Mouse (Mus musculus) left cerebral cortex, postnatal 25 days (tissue): ENCODE measurements around the gene Epha3. TPM values are rescaled to one million over a fixed set of nuclear protein-coding genes. Genes with fewer than 3 reads are reported as not detected.
A peak's percentile ranks its signal among the peaks of the same experiment; 100 is the strongest.

ENCODE experiments used
- DNase-seq, 2 experiments: peaks; one replicate each; pipeline ENCODE4 v3.0.0; 2022; ENCODE audit warnings: low spot score in 2 of 2, mixed read lengths in 1 of 2
- intact Hi-C: fragments of 180-260 bp; cut with DNase I; formaldehyde crosslinking; loops from one replicate; pipeline ENCODE4 v1.15.1; 2025
- total RNA-seq, 2 experiments: library from RNA; stranded (reverse); gene quantifications; 2 replicates each; pipeline ENCODE4 v1.2.3; 2021

Epha3 gene
- total RNA-seq, 2 experiments from 2014 or later: 15.3 to 18.2 TPM

GRCm38 (mm10) chr16:63673236-63673840 lies 190.6 kb downstream of the Epha3 start:
- intact Hi-C loops: no loop called here

GRCm38 (mm10) chr16:63665897-63666464 lies 198.0 kb downstream of the Epha3 start:
- intact Hi-C loops: loop anchor here (5.0 kb wide), 1 partner anchor 191 kb away; no protein-coding TSS in a partner anchor
- no peak for DNase-seq

More at GRCm38 (mm10) chr16:63673236-63673840, 190.6 kb downstream of the Epha3 start:
- DNase-seq: peak in 1 of 2 experiments; percentile 73

- intact Hi-C loops: no loop called here
- no peak for DNase-seq
Measured at GRCm38 (mm10) chr16:63658302-63658974, 205.5 kb downstream of the Epha3 start.

GRCm38 (mm10) chr16:63657743-63658142 lies 206.2 kb downstream of the Epha3 start:
- intact Hi-C loops: no loop called here
- DNase-seq: no peak

GRCm38 (mm10) chr16:63653393-63653918 lies 210.5 kb downstream of the Epha3 start:
- peak in 1 of 2 experiments; percentile 43 for DNase-seq
- intact Hi-C loops: no loop called here

GRCm38 (mm10) chr16:63650760-63651159 lies 213.2 kb downstream of the Epha3 start:
- intact Hi-C loops: no loop called here
- no peak for DNase-seq

GRCm38 (mm10) chr16:63646577-63646976 lies 217.4 kb downstream of the Epha3 start:
- no peak for DNase-seq
- intact Hi-C loops: no loop called here

- intact Hi-C loops: no loop called here
- DNase-seq: no peak
Measured at GRCm38 (mm10) chr16:63642641-63643040, 221.3 kb downstream of the Epha3 start.

GRCm38 (mm10) chr16:63641603-63642002 lies 222.4 kb downstream of the Epha3 start:
- DNase-seq: no peak
- intact Hi-C loops: no loop called here

GRCm38 (mm10) chr16:63638701-63639100 lies 225.3 kb downstream of the Epha3 start:
- intact Hi-C loops: no loop called here
- no peak for DNase-seq

- intact Hi-C loops: no loop called here
- no peak for DNase-seq
Measured at GRCm38 (mm10) chr16:63633748-63634166, 230.2 kb downstream of the Epha3 start.

GRCm38 (mm10) chr16:63625229-63625628 lies 238.7 kb downstream of the Epha3 start:
- no peak for DNase-seq
- intact Hi-C loops: no loop called here

- peak; percentile 25 to 45 for DNase-seq
- intact Hi-C loops: no loop called here
Measured at GRCm38 (mm10) chr16:63621845-63622244, 242.1 kb downstream of the Epha3 start.

- DNase-seq: no peak
- intact Hi-C loops: no loop called here
Measured at GRCm38 (mm10) chr16:63615396-63615795, 248.6 kb downstream of the Epha3 start.

- DNase-seq: no peak
- intact Hi-C loops: no loop called here
Measured at GRCm38 (mm10) chr16:63613006-63613405, 251.0 kb downstream of the Epha3 start.

GRCm38 (mm10) chr16:63600229-63600628 lies 263.7 kb downstream of the Epha3 start:
- intact Hi-C loops: no loop called here
- no peak for DNase-seq

GRCm38 (mm10) chr16:63594656-63595055 lies 269.3 kb downstream of the Epha3 start:
- DNase-seq: peak in 1 of 2 experiments; percentile 21
- intact Hi-C loops: no loop called here

- intact Hi-C loops: no loop called here
- DNase-seq: peak in 1 of 2 experiments; percentile 9
Measured at GRCm38 (mm10) chr16:63569746-63570145, 294.2 kb downstream of the Epha3 start.

- intact Hi-C loops: no loop called here
- no peak for DNase-seq
Measured at GRCm38 (mm10) chr16:63566106-63566836, 297.7 kb downstream of the Epha3 start.
